Mouse (Mus musculus) cerebellum, adult 18-20 months (tissue): ENCODE measurements around the gene Gm3685.
A peak's percentile ranks its signal among the peaks of the same experiment; 100 is the strongest.
"Not testable (repeated sequence)": the region's sequence is repeated elsewhere in the genome, so short reads cannot be mapped to it uniquely, and the experiment has no call there.

Experiments
- DNase-seq, 2 experiments: peaks; one replicate each; pipeline ENCODE4 v3.0.0; 2021

The Gm3685 gene

DNA sequence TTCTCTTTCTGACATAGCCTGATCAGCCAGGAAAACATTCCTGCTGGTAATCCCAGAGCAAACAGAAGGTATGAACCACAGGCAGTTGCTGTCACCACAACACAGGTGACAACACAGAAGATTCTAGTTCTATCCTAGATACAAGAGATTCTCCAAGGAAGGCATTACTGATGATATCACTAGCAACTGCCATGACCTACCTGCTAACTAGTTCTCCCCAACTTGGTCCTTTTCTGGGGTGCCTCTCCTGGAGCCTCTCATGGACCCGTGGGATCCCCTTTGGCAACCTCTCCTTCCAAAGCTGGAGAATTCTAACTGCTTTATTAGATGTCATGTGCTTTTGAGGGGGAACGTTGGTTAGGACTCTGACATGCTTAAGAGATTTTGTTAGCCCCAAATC is at the start of gene Gm3685:
Gene Gm3685, minus strand, starts transcription at position 101 of the 400 bp plus-strand sequence.
- DNase-seq = not testable (repeated sequence)

DNA sequence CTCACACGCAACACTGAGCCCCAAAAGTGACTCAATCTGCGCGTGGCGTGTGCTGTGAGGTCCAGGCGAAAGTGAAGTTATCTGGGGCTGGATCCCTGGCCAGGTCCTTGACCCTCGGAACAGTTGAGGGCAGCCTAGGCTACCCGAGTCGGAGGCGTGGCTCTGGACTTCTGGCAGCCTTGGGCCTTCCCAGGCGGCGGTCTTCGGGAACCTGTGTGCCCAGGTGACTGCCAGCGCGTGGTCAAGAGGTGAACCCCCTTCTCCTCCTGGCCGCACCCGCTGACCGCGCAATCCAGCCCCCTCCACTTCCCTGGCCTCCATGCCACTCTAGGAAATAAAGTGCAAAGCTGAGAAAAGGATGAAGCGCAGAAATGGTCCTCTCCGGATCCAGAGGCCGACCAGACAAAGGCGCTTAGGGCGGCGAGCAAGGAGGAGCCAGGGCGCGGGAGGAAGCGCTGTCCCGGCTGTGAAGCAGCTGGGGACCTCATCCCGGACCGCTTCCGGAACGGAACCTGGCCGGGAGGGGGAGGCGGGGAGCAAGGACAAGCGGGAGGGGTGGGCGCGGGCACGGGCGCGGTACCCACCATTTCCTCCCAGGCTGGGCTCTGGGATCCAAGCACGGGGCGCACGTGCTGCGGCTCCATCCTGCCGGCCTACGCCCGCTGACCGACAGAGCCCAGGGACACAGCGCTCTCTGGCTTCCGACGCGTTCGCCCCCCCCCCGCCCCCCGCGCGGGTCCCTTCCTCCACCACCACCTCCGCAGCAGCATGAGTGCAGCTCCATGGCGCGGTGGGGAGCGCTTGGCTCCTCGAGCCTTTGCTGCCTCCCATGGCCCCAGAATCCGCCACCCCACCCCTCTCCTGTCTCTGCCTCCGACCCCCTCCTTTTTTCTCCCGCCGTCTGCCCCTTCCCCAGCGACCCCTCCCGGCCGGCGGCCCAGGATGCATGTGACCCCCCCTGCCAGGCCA is 17.7 kb downstream of the Gm3685 start, which contains the start of gene Gm10406:
Gene Gm10406, minus strand, starts transcription at position 669 of the 969 bp plus-strand sequence.
- peak; percentile 1 to 2 for DNase-seq

DNA sequence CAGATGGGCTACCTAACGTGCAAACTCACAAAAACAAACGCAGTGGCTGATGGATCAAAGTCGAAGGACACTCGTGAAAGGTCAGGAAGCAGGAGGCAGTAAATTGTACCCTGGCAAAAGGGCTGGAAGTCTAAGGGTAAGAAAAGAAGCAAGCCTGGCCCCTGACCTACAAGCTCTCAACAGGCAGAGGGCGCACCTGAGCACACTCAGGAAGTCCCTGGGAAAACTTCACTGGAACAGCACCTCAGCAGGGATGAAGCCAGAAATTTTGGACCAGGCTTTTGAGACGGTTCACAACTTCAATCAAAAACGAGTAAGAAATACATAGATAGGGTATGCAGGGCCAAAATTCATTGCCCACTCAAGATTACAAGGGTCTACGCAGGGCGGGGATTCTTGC is 18.5 kb downstream of the Gm3685 start:
- not testable (repeated sequence) for DNase-seq
